Mouse (Mus musculus): ENCODE measurements around the gene Stil. TPM values are rescaled to one million over a fixed set of nuclear protein-coding genes. Genes with fewer than 3 reads are reported as not detected.
A peak's percentile ranks its signal among the peaks of the same experiment; 100 is the strongest.

Gene Stil
- polyA plus RNA-seq, 1 experiment: 0.13 TPM

DNA sequence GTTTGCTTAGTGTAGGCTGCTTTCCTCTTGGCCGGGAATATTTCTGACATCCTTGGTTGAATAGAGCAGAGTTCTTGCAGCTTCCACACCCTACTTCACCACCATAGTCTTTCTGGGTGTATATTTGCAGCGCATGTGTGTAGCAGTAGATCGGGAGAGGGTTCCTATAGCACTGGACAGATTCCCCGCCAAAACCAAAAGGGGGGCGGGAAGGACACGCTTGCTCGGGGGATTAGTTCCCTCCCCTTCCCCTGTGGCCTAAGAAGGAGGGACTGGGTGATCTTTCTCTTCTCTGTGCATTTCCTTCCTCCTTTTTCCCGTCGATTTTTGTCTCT is 62.5 kb downstream of the Stil start:
- Histone ChIP-seq H3K27ac (ENCODE audit: insufficient read depth, low read depth, low read length) (no peak overlapping the region), H3K36me3 (ENCODE audit: control insufficient read depth, insufficient read depth, low read length) (no peaks in the 10 kb centered on the region)
- WGBS: 10% methylated on average over 9 of the region's 9 CpGs

GRCm38 (mm10) chr4:115062875-115063517 is 63.0 kb downstream of the Stil start:
- Histone ChIP-seq H3K27me3 (replicated peaks; ENCODE audit: control insufficient read depth, insufficient read depth, low read length) (peaks cover 10% of the 10 kb centered on the region; the same call in 1 of the 2 replicates), H3K4me1 (ENCODE audit: control insufficient read depth, insufficient read depth, low read length) (no peaks in the 10 kb centered on the region), H3K36me3 (ENCODE audit: control insufficient read depth, insufficient read depth, low read length) (no peaks in the 10 kb centered on the region), H3K4me3 (ENCODE audit: insufficient read depth, low read depth, low read length) (peak overlapping the region; percentile 43), H3K27ac (ENCODE audit: insufficient read depth, low read depth, low read length) (no peak overlapping the region)
- 2% methylated on average over 57 of the region's 58 CpGs for WGBS
- DNase-seq: peak; percentile 28
- no peak for TF ChIP-seq POLR2A (IDR thresholded peaks at IDR 0.05; ENCODE audit: low read depth, low read length)
- TF ChIP-seq CTCF (conservative IDR thresholded peaks at IDR 0.05; ENCODE audit: insufficient read depth, insufficient read length, low read depth, low read length): no peak

More for the DNA sequence above, 62.5 kb downstream of the Stil start:
- TF ChIP-seq POLR2A (IDR thresholded peaks at IDR 0.05; ENCODE audit: low read depth, low read length) (no peak), CTCF (conservative IDR thresholded peaks at IDR 0.05; ENCODE audit: insufficient read depth, insufficient read length, low read depth, low read length) (no peak)
- peaks cover 12% of the 10 kb centered on the region; the same call in 1 of the 2 replicates for H3K27me3 ChIP-seq (replicated peaks; ENCODE audit: control insufficient read depth, insufficient read depth, low read length)
- H3K4me3 ChIP-seq (ENCODE audit: insufficient read depth, low read depth, low read length): peak overlapping the region; percentile 43; the same call in 1 of the 2 replicates
- DNase-seq: no peak
- H3K4me1 ChIP-seq (ENCODE audit: control insufficient read depth, insufficient read depth, low read length): no peaks in the 10 kb centered on the region

GRCm38 (mm10) chr4:115063518-115064239 is 63.7 kb downstream of the Stil start:
- no peak for DNase-seq
- TF ChIP-seq POLR2A (IDR thresholded peaks at IDR 0.05; ENCODE audit: low read depth, low read length): no peak
- no peak for TF ChIP-seq CTCF (conservative IDR thresholded peaks at IDR 0.05; ENCODE audit: insufficient read depth, insufficient read length, low read depth, low read length)
- Histone ChIP-seq H3K27ac (ENCODE audit: insufficient read depth, low read depth, low read length) (no peak overlapping the region), H3K4me1 (ENCODE audit: control insufficient read depth, insufficient read depth, low read length) (no peaks in the 10 kb centered on the region), H3K4me3 (ENCODE audit: insufficient read depth, low read depth, low read length) (peak overlapping the region; percentile 43), H3K36me3 (ENCODE audit: control insufficient read depth, insufficient read depth, low read length) (no peaks in the 10 kb centered on the region), H3K27me3 (replicated peaks; ENCODE audit: control insufficient read depth, insufficient read depth, low read length) (peaks cover 10% of the 10 kb centered on the region; the same call in 1 of the 2 replicates)
- 9% methylated on average over 31 of the region's 31 CpGs for WGBS

DNA sequence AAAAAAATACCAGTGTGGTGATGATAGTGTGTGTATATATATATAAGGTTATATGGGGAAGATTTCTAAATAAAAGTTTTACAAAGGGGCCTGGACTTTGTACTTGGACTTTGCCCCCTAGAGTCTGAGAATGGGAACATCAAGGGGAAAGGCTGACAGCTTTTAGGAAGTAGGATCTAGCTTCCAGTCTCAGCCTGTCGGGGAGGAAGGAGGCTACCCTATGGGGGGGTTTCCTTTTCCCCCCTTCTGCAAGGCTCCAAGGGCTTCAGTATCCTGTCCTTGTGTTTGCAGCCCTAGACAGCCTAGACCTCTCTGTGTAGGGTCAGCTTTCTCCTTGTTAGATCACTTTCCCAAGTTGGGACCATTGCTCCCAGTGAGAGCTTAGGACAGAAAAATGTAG is 71.7 kb downstream of the Stil start:
- Histone ChIP-seq H3K27me3 (replicated peaks; ENCODE audit: control insufficient read depth, insufficient read depth, low read length) (no peaks in the 10 kb centered on the region), H3K4me1 (ENCODE audit: control insufficient read depth, insufficient read depth, low read length) (no peaks in the 10 kb centered on the region), H3K36me3 (ENCODE audit: control insufficient read depth, insufficient read depth, low read length) (no peaks in the 10 kb centered on the region), H3K4me3 (ENCODE audit: insufficient read depth, low read depth, low read length) (no peak overlapping the region), H3K27ac (ENCODE audit: insufficient read depth, low read depth, low read length) (no peak overlapping the region)
- WGBS: 18% methylated on average over 1 of the region's 1 CpGs
- TF ChIP-seq CTCF (conservative IDR thresholded peaks at IDR 0.05; ENCODE audit: insufficient read depth, insufficient read length, low read depth, low read length): no peak
- TF ChIP-seq POLR2A (IDR thresholded peaks at IDR 0.05; ENCODE audit: low read depth, low read length): no peak
- DNase-seq: no peak

- Histone ChIP-seq H3K4me3 (ENCODE audit: insufficient read depth, low read depth, low read length) (no peak overlapping the region), H3K27ac (ENCODE audit: insufficient read depth, low read depth, low read length) (peak overlapping the region; percentile 26; the same call in 1 of the 2 replicates), H3K36me3 (ENCODE audit: control insufficient read depth, insufficient read depth, low read length) (no peaks in the 10 kb centered on the region), H3K4me1 (ENCODE audit: control insufficient read depth, insufficient read depth, low read length) (peaks cover 4% of the 10 kb centered on the region; the same call in 1 of the 2 replicates), H3K27me3 (replicated peaks; ENCODE audit: control insufficient read depth, insufficient read depth, low read length) (no peaks in the 10 kb centered on the region)
- WGBS: 98% methylated on average over 1 of the region's 1 CpGs
- no peak for DNase-seq
- TF ChIP-seq CTCF (conservative IDR thresholded peaks at IDR 0.05; ENCODE audit: insufficient read depth, insufficient read length, low read depth, low read length): no peak
- no peak for TF ChIP-seq POLR2A (IDR thresholded peaks at IDR 0.05; ENCODE audit: low read depth, low read length)
These were observed 74.8 kb downstream of the Stil start for GRCm38 (mm10) chr4:115074789-115075188.

DNA sequence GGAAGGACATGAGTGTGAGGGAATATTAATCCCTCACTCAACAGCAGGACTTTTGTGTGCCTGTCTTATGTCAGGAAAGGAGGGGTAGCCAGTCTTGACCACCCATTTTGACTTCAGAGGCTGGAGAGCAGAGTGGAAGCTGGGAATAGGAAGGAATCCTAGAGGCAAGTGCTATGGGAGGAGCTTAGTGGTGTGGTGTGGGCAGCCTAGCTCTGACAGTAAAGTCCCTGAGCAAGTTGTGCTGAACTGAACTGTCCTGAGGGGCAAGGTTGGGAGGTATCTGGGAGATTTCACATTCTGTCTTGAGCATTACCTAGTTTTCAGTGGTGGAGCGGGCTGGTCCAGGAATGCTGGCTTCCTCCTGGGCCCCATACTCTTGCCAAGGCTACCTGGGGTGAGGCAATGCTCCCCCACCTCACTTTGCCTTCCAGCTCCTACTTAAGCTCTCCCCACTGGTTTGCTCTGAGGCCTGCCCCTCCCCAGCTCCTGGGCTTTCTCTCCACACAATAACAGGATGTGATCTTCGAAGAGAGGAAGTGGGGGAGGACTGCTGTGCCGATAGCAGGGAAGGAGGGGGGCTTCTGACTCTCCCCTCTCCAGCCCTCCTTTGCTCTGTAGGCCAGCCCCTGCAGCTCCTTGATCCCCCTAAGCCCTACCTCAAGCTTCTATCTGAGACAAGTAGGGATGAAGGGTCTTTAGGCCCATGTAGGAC is 75.4 kb downstream of the Stil start:
- Histone ChIP-seq H3K36me3 (ENCODE audit: control insufficient read depth, insufficient read depth, low read length) (no peaks in the 10 kb centered on the region), H3K4me3 (ENCODE audit: insufficient read depth, low read depth, low read length) (no peak overlapping the region), H3K27ac (ENCODE audit: insufficient read depth, low read depth, low read length) (peak overlapping the region; percentile 26), H3K4me1 (ENCODE audit: control insufficient read depth, insufficient read depth, low read length) (peaks cover 4% of the 10 kb centered on the region; the same call in 1 of the 2 replicates), H3K27me3 (replicated peaks; ENCODE audit: control insufficient read depth, insufficient read depth, low read length) (no peaks in the 10 kb centered on the region)
- TF ChIP-seq CTCF (conservative IDR thresholded peaks at IDR 0.05; ENCODE audit: insufficient read depth, insufficient read length, low read depth, low read length) (no peak), POLR2A (IDR thresholded peaks at IDR 0.05; ENCODE audit: low read depth, low read length) (no peak)
- 44% methylated on average over 3 of the region's 3 CpGs for WGBS
- peak; percentile 49 for DNase-seq

Measured in kidney, adult 2 months (tissue).